Mouse (Mus musculus): ENCODE results near the gene Sigmar1. TPM values are rescaled to one million over a fixed set of nuclear protein-coding genes. Genes with fewer than 3 reads are reported as not detected.
"Not testable (repeated sequence)": the region's sequence is repeated elsewhere in the genome, so short reads cannot be mapped to it uniquely, and the experiment has no call there.

The Sigmar1 gene
- polyA plus RNA-seq, 1 experiment from 2014 or later, result 70.8 TPM

- no peak overlapping the region for H3K4me2 ChIP-seq
- H3K4me3 ChIP-seq (ENCODE audit: low read depth, low read length), result no peak overlapping the region
- no peaks in the 10 kb centered on the region for H3K36me3 ChIP-seq (ENCODE audit: control insufficient read depth, insufficient read depth, low read length)
- H3K9me3 ChIP-seq (ENCODE audit: control insufficient read depth, low read length), result no peaks in the 10 kb centered on the region
- H3K27me3 ChIP-seq (ENCODE audit: control insufficient read depth, insufficient read depth, low read length), result peaks cover 2% of the 10 kb centered on the region; the same call in 1 of the 2 replicates
- H3K4me1 ChIP-seq (ENCODE audit: control insufficient read depth, insufficient read depth, low read length), result peaks cover 35% of the 10 kb centered on the region
- ATAC-seq (ENCODE audit: low FRiP score) (no peak), DNase-seq (ENCODE audit: low spot score, missing footprints) (peak; percentile 96)
- H3K27ac ChIP-seq (ENCODE audit: low read depth, low read length), result no peak overlapping the region
- 49% methylated on average over 8 of the region's 8 CpGs for WGBS
- no peak overlapping the region for H3K9ac ChIP-seq (ENCODE audit: low read length)
Observed at GRCm38 (mm10) chr4:41708192-41708745, 47.7 kb downstream of the Sigmar1 start.

- 2% methylated on average over 13 of the region's 13 CpGs for WGBS
- H3K36me3 ChIP-seq (ENCODE audit: control insufficient read depth, insufficient read depth, low read length), result no peaks in the 10 kb centered on the region
- H3K27me3 ChIP-seq (ENCODE audit: control insufficient read depth, insufficient read depth, low read length), result peaks cover 2% of the 10 kb centered on the region; the same call in 1 of the 2 replicates
- ATAC-seq (ENCODE audit: low FRiP score) (peak; percentile 78), DNase-seq (ENCODE audit: low spot score, missing footprints) (peak; percentile 95)
- no peak overlapping the region for H3K9ac ChIP-seq (ENCODE audit: low read length)
- H3K27ac ChIP-seq (ENCODE audit: low read depth, low read length), result no peak overlapping the region
- H3K4me1 ChIP-seq (ENCODE audit: control insufficient read depth, insufficient read depth, low read length), result peaks cover 26% of the 10 kb centered on the region
- no peak overlapping the region; the same call in 1 of the 2 replicates for H3K4me3 ChIP-seq (ENCODE audit: low read depth, low read length)
- peak overlapping the region; percentile 22; the same call in 1 of the 2 replicates for H3K4me2 ChIP-seq
- no peaks in the 10 kb centered on the region for H3K9me3 ChIP-seq (ENCODE audit: control insufficient read depth, low read length)
Observed at GRCm38 (mm10) chr4:41707011-41707535, 48.9 kb downstream of the Sigmar1 start.

- H3K4me1 ChIP-seq (ENCODE audit: control insufficient read depth, insufficient read depth, low read length), result peaks cover 20% of the 10 kb centered on the region
- H3K27ac ChIP-seq (ENCODE audit: low read depth, low read length), result no peak overlapping the region
- H3K9ac ChIP-seq (ENCODE audit: low read length), result no peak overlapping the region
- no peak overlapping the region for H3K4me3 ChIP-seq (ENCODE audit: low read depth, low read length)
- no peaks in the 10 kb centered on the region for H3K36me3 ChIP-seq (ENCODE audit: control insufficient read depth, insufficient read depth, low read length)
- no peaks in the 10 kb centered on the region for H3K9me3 ChIP-seq (ENCODE audit: control insufficient read depth, low read length)
- ATAC-seq (ENCODE audit: low FRiP score), result peak; percentile 36; the same call in 1 of the 2 replicates
- peak; percentile 87 for DNase-seq (ENCODE audit: low spot score, missing footprints)
- peaks cover 2% of the 10 kb centered on the region; the same call in 1 of the 2 replicates for H3K27me3 ChIP-seq (ENCODE audit: control insufficient read depth, insufficient read depth, low read length)
- H3K4me2 ChIP-seq, result no peak overlapping the region
- 74% methylated on average over 19 of the region's 19 CpGs for WGBS
Observed at GRCm38 (mm10) chr4:41705922-41706754, 49.8 kb downstream of the Sigmar1 start.

- Histone ChIP-seq H3K4me2 (no peak overlapping the region), H3K27ac (ENCODE audit: low read depth, low read length) (no peak overlapping the region), H3K9ac (ENCODE audit: low read length) (no peak overlapping the region), H3K4me1 (ENCODE audit: control insufficient read depth, insufficient read depth, low read length) (peaks cover 20% of the 10 kb centered on the region), H3K9me3 (ENCODE audit: control insufficient read depth, low read length) (no peaks in the 10 kb centered on the region), H3K27me3 (ENCODE audit: control insufficient read depth, insufficient read depth, low read length) (peaks cover 2% of the 10 kb centered on the region; the same call in 1 of the 2 replicates), H3K4me3 (ENCODE audit: low read depth, low read length) (no peak overlapping the region), H3K36me3 (ENCODE audit: control insufficient read depth, insufficient read depth, low read length) (no peaks in the 10 kb centered on the region)
- ATAC-seq (ENCODE audit: low FRiP score) (no peak), DNase-seq (ENCODE audit: low spot score, missing footprints) (peak; percentile 85)
- 3% methylated on average over 5 of the region's 5 CpGs for WGBS
Observed at GRCm38 (mm10) chr4:41704651-41705050, 51.3 kb downstream of the Sigmar1 start.

- DNase-seq (ENCODE audit: low spot score, missing footprints), result peak; percentile 53
- H3K27me3 ChIP-seq (ENCODE audit: control insufficient read depth, insufficient read depth, low read length), result not testable (repeated sequence)
Observed at GRCm38 (mm10) chr4:41702226-41702625, 53.7 kb downstream of the Sigmar1 start.

GRCm38 (mm10) chr4:41700224-41700623 lies 55.7 kb downstream of the Sigmar1 start:
- not testable (repeated sequence) for ATAC-seq (ENCODE audit: low FRiP score); H3K27me3 ChIP-seq (ENCODE audit: control insufficient read depth, insufficient read depth, low read length); H3K4me2 ChIP-seq; H3K9ac ChIP-seq (ENCODE audit: low read length); H3K4me1 ChIP-seq (ENCODE audit: control insufficient read depth, insufficient read depth, low read length); H3K4me3 ChIP-seq (ENCODE audit: low read depth, low read length); H3K9me3 ChIP-seq (ENCODE audit: control insufficient read depth, low read length); H3K27ac ChIP-seq (ENCODE audit: low read depth, low read length); H3K36me3 ChIP-seq (ENCODE audit: control insufficient read depth, insufficient read depth, low read length); DNase-seq (ENCODE audit: low spot score, missing footprints)
- 67% methylated on average over 1 of the region's 8 CpGs for whole genome bisulfite sequencing

More at GRCm38 (mm10) chr4:41702226-41702625, 53.7 kb downstream of the Sigmar1 start:
- not testable (repeated sequence) for H3K27ac ChIP-seq (ENCODE audit: low read depth, low read length); H3K4me2 ChIP-seq; ATAC-seq (ENCODE audit: low FRiP score); H3K4me3 ChIP-seq (ENCODE audit: low read depth, low read length); H3K9ac ChIP-seq (ENCODE audit: low read length); H3K36me3 ChIP-seq (ENCODE audit: control insufficient read depth, insufficient read depth, low read length); H3K9me3 ChIP-seq (ENCODE audit: control insufficient read depth, low read length)
- peaks cover 12% of the 10 kb centered on the region for H3K4me1 ChIP-seq (ENCODE audit: control insufficient read depth, insufficient read depth, low read length)
- 64% methylated on average over 2 of the region's 2 CpGs for WGBS

- H3K9me3 ChIP-seq (ENCODE audit: control insufficient read depth, low read length), result not testable (repeated sequence)
- 89% methylated on average over 9 of the region's 10 CpGs for WGBS
Observed at GRCm38 (mm10) chr4:41699783-41700182, 56.2 kb downstream of the Sigmar1 start, which contains the start of gene Il11ra1. Gene Il11ra1 (plus strand): TSS chr4:41699989.

GRCm38 (mm10) chr4:41698421-41699016 lies 57.4 kb downstream of the Sigmar1 start:
- H3K27ac ChIP-seq (ENCODE audit: low read depth, low read length); H3K27me3 ChIP-seq (ENCODE audit: control insufficient read depth, insufficient read depth, low read length); H3K9me3 ChIP-seq (ENCODE audit: control insufficient read depth, low read length); H3K36me3 ChIP-seq (ENCODE audit: control insufficient read depth, insufficient read depth, low read length); ATAC-seq (ENCODE audit: low FRiP score); H3K4me1 ChIP-seq (ENCODE audit: control insufficient read depth, insufficient read depth, low read length); H3K9ac ChIP-seq (ENCODE audit: low read length); H3K4me2 ChIP-seq; H3K4me3 ChIP-seq (ENCODE audit: low read depth, low read length): not testable (repeated sequence)
- DNase-seq (ENCODE audit: low spot score, missing footprints), result peak; percentile 80
- 7% methylated on average over 20 of the region's 32 CpGs for WGBS

More at GRCm38 (mm10) chr4:41699783-41700182, 56.2 kb downstream of the Sigmar1 start, which contains the start of gene Il11ra1:
- not testable (repeated sequence) for H3K36me3 ChIP-seq (ENCODE audit: control insufficient read depth, insufficient read depth, low read length); H3K4me3 ChIP-seq (ENCODE audit: low read depth, low read length); H3K27ac ChIP-seq (ENCODE audit: low read depth, low read length); H3K4me2 ChIP-seq; H3K4me1 ChIP-seq (ENCODE audit: control insufficient read depth, insufficient read depth, low read length); H3K27me3 ChIP-seq (ENCODE audit: control insufficient read depth, insufficient read depth, low read length); ATAC-seq (ENCODE audit: low FRiP score); DNase-seq (ENCODE audit: low spot score, missing footprints); H3K9ac ChIP-seq (ENCODE audit: low read length)
